Mouse (Mus musculus) forebrain, embryonic 15.5 days (tissue): Measurements from ENCODE around the gene Rundc3a. TPM values are rescaled to one million over a fixed set of nuclear protein-coding genes. Genes with fewer than 3 reads are reported as not detected.
A peak's percentile ranks its signal among the peaks of the same experiment; 100 is the strongest.
"Not testable (repeated sequence)": the region's sequence is repeated elsewhere in the genome, so short reads cannot be mapped to it uniquely, and the experiment has no call there.

ENCODE experiments used
- ATAC-seq: fragments of 200-750 bp; cut with Nextera tagmentation; replicated peaks from 2 replicates; pipeline ENCODE4 v1.8.0; 2017; ENCODE audit warnings: mild to moderate bottlenecking, moderate TSS enrichment, moderate library complexity
- H3K27ac ChIP-seq: fragments of 300-500 bp; sonication (generic); replicated peaks from 2 replicates; pipeline ENCODE4 v1.5.1; 2015; ENCODE audit warnings: mild to moderate bottlenecking, inconsistent platforms
- H3K27me3 ChIP-seq: fragments of 300-500 bp; sonication (generic); 2 replicates; pipeline ENCODE4 v1.6.1; 2015; ENCODE audit warnings: inconsistent platforms
- H3K36me3 ChIP-seq: fragments of 300-500 bp; sonication (generic); 2 replicates; pipeline ENCODE4 v1.6.1; 2015; ENCODE audit warnings: mild to moderate bottlenecking, inconsistent platforms
- H3K4me1 ChIP-seq: fragments of 300-500 bp; sonication (generic); 2 replicates; pipeline ENCODE4 v1.6.1; 2015; ENCODE audit warnings: inconsistent platforms
- H3K4me2 ChIP-seq: fragments of 300-500 bp; sonication (generic); replicated peaks from 2 replicates; pipeline ENCODE4 v1.6.1; 2015; ENCODE audit warnings: mild to moderate bottlenecking, inconsistent platforms
- H3K4me3 ChIP-seq: fragments of 300-500 bp; sonication (generic); 2 replicates; pipeline ENCODE4 v1.5.1; 2015; ENCODE audit warnings: mild to moderate bottlenecking, inconsistent platforms
- H3K9ac ChIP-seq: fragments of 300-500 bp; sonication (generic); replicated peaks from 2 replicates; pipeline ENCODE4 v1.6.1; 2015; ENCODE audit warnings: mild to moderate bottlenecking, inconsistent platforms
- H3K9me3 ChIP-seq: fragments of 300-500 bp; sonication (generic); 2 replicates; pipeline ENCODE4 v1.6.1; 2016; ENCODE audit warnings: inconsistent platforms
- WGBS: fragments of 180-500 bp; shearing (Covaris S2); methylation state at CpG from one replicate; pipeline ENCODE4 v1.1.7; 2015; ENCODE audit warnings: mixed read lengths; 5-methylcytosine and 5-hydroxymethylcytosine counted together
- polyA plus RNA-seq: library from polyadenylated mRNA; unstranded; fragments of >200 nt; fragmentation: Nextera tagmentation; extraction: Ambion mirVana; gene quantifications from 2 replicates; pipeline ENCODE4 v1.2.1, GENCODE M21; 2015

Gene Rundc3a
- polyA plus RNA-seq, 1 experiment from 2014 or later: 149 TPM

DNA sequence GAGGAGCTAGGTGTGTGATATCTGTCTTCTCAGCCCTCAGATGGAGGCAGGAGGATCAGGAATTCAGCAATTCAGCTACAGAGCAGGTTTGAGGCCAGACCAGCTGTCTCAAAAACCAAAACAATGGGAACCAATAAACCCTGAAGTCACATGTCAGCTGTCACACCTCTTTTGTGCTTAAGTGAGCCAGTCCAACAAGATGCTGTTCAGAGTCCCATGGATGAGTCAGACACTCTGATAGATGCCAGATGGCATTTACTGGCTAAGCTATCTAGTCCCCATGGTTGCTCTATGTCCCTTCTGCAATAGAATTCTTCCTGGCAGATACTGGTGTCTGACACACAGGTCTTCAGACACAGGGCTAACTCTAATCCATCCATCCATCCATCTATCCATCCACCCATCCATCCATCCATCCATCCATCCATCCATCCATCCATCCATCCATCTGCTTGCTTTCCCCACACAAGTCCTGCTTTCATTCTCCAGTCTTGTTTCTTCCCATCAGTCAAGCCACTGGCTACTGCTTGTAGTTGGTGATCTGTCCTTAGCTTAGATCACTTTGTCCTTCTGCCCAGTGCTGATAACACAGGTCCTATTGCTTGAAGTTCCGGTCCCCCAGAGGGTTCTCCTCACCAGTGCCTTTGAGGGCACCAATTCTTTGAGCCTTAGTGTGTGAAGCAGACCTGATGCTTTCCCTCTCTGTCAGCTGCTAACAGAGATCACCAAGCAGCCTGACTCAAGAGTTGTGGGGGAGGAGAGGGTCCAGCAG is 9.7 kb upstream of the Rundc3a start:
- WGBS: 88% methylated on average over 1 of the region's 1 CpGs
- no peak overlapping the region for H3K4me3 ChIP-seq
- no peaks in the 10 kb centered on the region for H3K4me1 ChIP-seq
- H3K4me2 ChIP-seq: no peak overlapping the region
- H3K27ac ChIP-seq: no peak overlapping the region
- no peak overlapping the region for H3K9ac ChIP-seq
- ATAC-seq: no peak
- H3K9me3 ChIP-seq: no peaks in the 10 kb centered on the region
- no peaks in the 10 kb centered on the region for H3K27me3 ChIP-seq
- H3K36me3 ChIP-seq: no peaks in the 10 kb centered on the region

- H3K27ac ChIP-seq: no peak overlapping the region
- ATAC-seq: no peak
- H3K4me1 ChIP-seq: no peaks in the 10 kb centered on the region
- H3K36me3 ChIP-seq: no peaks in the 10 kb centered on the region
- H3K9me3 ChIP-seq: no peaks in the 10 kb centered on the region
- H3K4me3 ChIP-seq: no peak overlapping the region
- no peaks in the 10 kb centered on the region for H3K27me3 ChIP-seq
- H3K9ac ChIP-seq: no peak overlapping the region
- no peak overlapping the region for H3K4me2 ChIP-seq
- WGBS: 63% methylated on average over 2 of the region's 2 CpGs
Measured at GRCm38 (mm10) chr11:102384418-102384817, 8.8 kb upstream of the Rundc3a start.

DNA sequence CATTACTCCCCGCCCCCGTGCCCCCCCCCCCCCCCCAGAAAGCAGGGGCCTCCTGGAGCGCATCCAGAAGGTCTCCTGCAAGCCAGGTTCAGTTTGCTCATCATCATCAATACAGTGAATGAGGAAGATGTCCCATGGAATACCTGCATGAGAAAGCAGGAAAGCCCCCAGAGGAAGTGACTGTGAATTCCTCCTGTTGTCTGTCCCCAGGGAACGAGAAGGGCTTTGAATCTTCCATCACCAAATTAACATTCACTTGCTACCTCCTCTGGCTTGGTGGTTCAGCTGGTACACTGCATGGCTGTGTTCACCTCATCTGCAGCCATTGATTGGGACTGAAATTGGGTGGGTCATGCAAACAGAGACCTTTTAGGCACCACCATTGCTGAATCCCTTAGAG is 8.1 kb upstream of the Rundc3a start:
- WGBS: 72% methylated on average over 4 of the region's 4 CpGs
- Histone ChIP-seq H3K27ac (no peak overlapping the region), H3K9me3 (no peaks in the 10 kb centered on the region), H3K27me3 (no peaks in the 10 kb centered on the region), H3K36me3 (no peaks in the 10 kb centered on the region), H3K4me2 (no peak overlapping the region), H3K4me3 (no peak overlapping the region), H3K9ac (no peak overlapping the region), H3K4me1 (no peaks in the 10 kb centered on the region)
- ATAC-seq: no peak

DNA sequence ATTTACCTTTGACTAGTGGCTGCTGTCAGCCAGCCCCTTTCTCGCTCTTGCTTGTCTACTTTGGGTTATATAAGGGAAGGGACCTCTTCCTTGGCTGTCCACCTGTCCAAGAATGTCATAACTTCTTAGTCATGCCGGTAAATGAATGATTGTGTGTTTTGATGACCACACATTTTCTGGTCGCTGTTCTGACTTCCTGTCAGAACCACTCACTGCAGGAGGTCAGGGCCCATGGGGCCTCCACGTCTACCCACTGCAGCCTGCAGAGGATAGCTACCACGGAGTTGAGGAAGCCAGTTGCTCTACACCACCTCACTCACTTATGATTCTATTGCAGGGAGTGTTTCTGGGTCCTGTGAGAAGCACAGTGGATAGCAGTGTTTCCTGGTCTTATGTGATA is 7.1 kb upstream of the Rundc3a start:
- Histone ChIP-seq H3K27me3 (no peaks in the 10 kb centered on the region), H3K9me3 (no peaks in the 10 kb centered on the region), H3K4me2 (no peak overlapping the region), H3K36me3 (no peaks in the 10 kb centered on the region), H3K9ac (no peak overlapping the region), H3K27ac (no peak overlapping the region), H3K4me1 (no peaks in the 10 kb centered on the region), H3K4me3 (no peak overlapping the region)
- 69% methylated on average over 5 of the region's 5 CpGs for WGBS
- no peak for ATAC-seq

DNA sequence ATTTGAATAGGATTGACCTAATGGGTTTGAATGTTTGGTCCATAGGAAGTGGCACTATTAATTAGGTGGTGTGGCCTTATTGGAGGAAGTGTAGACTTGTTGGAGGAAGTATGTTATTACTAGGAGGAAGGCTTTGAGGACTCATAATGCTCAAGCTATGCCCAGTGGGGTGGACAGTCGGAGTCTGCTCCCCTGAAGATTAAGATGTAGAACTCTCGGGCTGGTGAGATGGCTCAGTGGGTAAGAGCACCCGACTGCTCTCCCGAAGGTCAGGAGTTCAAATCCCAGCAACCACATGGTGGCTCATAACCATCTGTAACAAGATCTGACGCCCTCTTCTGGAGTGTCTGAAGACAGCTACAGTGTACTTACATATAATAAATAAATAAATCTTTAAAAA is 3.8 kb upstream of the Rundc3a start:
- WGBS: 91% methylated on average over 4 of the region's 5 CpGs
- H3K27me3 ChIP-seq, H3K36me3 ChIP-seq, H3K27ac ChIP-seq, H3K4me3 ChIP-seq, ATAC-seq, H3K9ac ChIP-seq, H3K9me3 ChIP-seq, H3K4me2 ChIP-seq: not testable (repeated sequence)
- H3K4me1 ChIP-seq: peaks cover 14% of the 10 kb centered on the region

DNA sequence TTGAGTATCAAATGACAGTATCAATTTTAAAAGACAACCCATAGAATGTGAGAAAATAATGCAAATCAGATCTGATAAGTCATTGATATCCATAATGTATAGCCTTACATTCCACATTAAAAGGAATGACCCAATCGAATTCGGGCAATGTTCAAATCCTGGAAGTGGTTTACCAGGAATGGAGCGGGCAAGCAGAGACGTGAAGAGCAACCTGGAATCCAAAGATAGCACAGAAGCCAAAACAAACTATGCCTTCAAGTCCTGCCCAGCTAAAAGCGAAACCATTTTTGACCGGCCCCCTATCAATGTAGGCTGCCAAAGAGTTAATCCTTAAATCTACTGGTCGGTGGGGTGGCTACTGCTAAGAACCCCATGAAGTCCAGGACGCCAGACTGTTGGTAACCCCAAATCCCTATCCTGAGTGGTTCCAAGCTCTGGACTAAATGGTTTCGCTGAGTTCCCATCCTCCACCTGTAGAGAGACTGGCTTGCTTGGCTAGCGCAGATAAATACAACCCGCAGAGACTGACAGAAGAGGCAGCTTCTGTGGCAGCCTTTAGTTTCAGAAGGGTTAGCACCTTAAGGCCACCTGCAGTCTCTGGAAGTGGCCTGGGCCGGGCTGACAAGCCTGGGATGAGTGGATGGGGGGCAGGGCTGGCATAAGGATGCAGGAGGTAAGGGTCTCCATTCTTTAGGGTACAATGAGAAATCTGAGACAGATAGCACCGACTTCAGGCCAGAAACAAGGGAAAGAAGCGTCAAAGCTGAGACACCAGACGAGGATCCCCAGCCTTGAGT is 564 bp upstream of the Rundc3a start:
- 20% methylated on average over 15 of the region's 15 CpGs for WGBS
- Histone ChIP-seq H3K4me3 (peak overlapping the region; percentile 86), H3K4me2 (peak overlapping the region; percentile 69), H3K36me3 (no peaks in the 10 kb centered on the region), H3K9ac (peak overlapping the region; percentile 94), H3K9me3 (no peaks in the 10 kb centered on the region), H3K4me1 (peaks cover 46% of the 10 kb centered on the region), H3K27me3 (no peaks in the 10 kb centered on the region), H3K27ac (peak overlapping the region; percentile 95)
- ATAC-seq: peak; percentile 68

GRCm38 (mm10) chr11:102393719-102394420 is 667 bp downstream of the Rundc3a start:
- Histone ChIP-seq H3K4me3 (peak overlapping the region; percentile 86), H3K4me1 (peaks cover 58% of the 10 kb centered on the region), H3K36me3 (peaks cover 8% of the 10 kb centered on the region), H3K27ac (peak overlapping the region; percentile 95), H3K9me3 (no peaks in the 10 kb centered on the region), H3K9ac (peak overlapping the region; percentile 94), H3K4me2 (peak overlapping the region; percentile 69), H3K27me3 (no peaks in the 10 kb centered on the region)
- ATAC-seq: peak; percentile 60
- 4% methylated on average over 17 of the region's 17 CpGs for WGBS

DNA sequence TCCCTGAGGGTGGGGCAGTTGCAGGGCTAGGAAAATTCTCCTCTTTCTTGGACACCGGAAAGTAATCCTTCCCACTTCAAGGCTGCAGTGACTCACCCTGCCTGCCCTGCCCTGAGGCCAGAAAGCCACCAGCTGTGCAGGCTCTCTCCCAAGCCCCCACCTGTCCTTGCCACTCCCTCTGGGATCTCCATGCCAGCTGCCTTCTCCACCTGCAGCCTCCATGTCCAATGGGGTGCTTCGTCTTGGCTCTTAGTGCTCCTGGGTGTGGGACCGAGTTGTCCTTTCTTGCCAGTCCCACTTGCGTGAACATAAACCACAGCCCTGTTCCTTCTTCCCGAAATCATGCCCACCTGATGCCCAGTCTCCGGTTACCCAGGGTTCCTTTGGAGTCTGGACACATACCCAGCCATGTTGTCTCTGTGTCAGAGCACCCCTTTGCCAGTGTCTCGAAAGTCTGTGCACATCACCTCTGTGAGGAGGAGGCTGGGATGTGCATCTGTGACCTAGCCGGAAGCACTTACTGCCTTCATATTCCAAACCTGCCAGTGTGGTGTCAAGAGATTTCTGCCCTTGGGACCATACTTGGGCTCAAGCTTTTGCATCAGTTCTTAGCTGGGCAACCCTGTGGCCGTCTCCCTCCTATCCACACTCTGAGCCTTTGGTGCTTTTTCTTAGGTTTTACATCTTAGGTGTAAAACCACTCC is 1.4 kb downstream of the Rundc3a start:
- Histone ChIP-seq H3K36me3 (peaks cover 15% of the 10 kb centered on the region), H3K4me2 (peak overlapping the region; percentile 69), H3K9me3 (no peaks in the 10 kb centered on the region), H3K27ac (peak overlapping the region; percentile 95), H3K4me1 (peaks cover 61% of the 10 kb centered on the region), H3K4me3 (peak overlapping the region; percentile 86), H3K9ac (peak overlapping the region; percentile 94), H3K27me3 (0 out of 2 replicates have a peak, but pooled peaks cover 3% of the 10 kb centered on the region)
- WGBS: 68% methylated on average over 9 of the region's 9 CpGs
- no peak for ATAC-seq

GRCm38 (mm10) chr11:102395250-102395649 is 2.0 kb downstream of the Rundc3a start:
- H3K4me2 ChIP-seq: peak overlapping the region; percentile 69
- peak overlapping the region; percentile 94 for H3K9ac ChIP-seq
- H3K27ac ChIP-seq: peak overlapping the region; percentile 95
- no peak for ATAC-seq
- H3K36me3 ChIP-seq: peaks cover 21% of the 10 kb centered on the region
- H3K4me3 ChIP-seq: peak overlapping the region; percentile 86
- 0 out of 2 replicates have a peak, but pooled peaks cover 6% of the 10 kb centered on the region for H3K27me3 ChIP-seq
- WGBS: under 1% methylated on average over 5 of the region's 5 CpGs
- no peaks in the 10 kb centered on the region for H3K9me3 ChIP-seq
- peaks cover 66% of the 10 kb centered on the region for H3K4me1 ChIP-seq

DNA sequence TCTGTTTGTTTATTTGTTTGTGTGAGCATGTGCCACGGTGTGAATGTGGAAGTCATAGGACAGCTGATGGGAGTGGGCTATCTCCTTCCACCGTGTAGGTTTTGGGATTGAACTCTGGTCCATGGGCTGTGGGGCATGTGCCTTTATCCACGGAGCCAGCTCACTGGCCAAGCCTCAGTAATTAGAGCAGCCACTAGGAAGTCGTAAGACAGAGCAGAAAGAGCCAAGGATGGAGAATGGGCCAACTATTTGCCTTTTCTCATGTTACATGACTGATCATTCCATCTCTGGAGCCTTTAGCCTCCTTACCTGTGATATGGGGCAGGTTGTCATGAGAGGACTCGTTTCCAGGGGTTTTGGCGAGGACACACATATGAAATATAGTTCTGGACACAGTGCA is 3.1 kb downstream of the Rundc3a start:
- 63% methylated on average over 6 of the region's 6 CpGs for WGBS
- H3K9ac ChIP-seq: no peak overlapping the region

DNA sequence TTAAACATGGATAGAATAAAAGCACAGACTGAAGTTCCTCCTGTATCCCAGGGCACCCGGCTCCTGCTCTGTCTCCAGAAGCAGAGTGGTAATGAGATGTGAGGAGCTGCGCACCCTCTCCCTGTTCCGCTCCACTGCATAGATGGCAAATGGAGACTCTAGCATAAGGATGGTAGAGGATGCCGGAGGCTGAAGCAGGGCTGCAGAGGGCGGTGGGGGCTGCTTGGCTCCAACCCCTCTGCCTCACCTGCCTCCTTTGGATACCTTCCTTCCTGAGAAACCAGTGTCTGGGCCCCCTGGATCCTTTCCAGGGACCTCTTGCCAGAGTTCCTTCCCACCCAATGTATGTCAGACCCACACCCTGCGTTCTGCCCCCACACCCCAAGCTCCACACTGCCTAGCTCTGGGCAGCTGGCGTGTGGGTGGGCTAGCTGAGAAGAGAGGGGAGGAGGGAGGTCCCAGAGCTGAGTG is 3.5 kb downstream of the Rundc3a start:
- no peak overlapping the region for H3K27ac ChIP-seq
- peak overlapping the region; percentile 69; the same call in 1 of the 2 replicates for H3K4me2 ChIP-seq
- 75% methylated on average over 7 of the region's 7 CpGs for WGBS
- ATAC-seq: no peak
- 0 out of 2 replicates have a peak overlapping the region, but pooled peaks have one; percentile 4 for H3K4me3 ChIP-seq
- H3K4me1 ChIP-seq: peaks cover 66% of the 10 kb centered on the region
- H3K36me3 ChIP-seq: peaks cover 35% of the 10 kb centered on the region
- H3K27me3 ChIP-seq: 0 out of 2 replicates have a peak, but pooled peaks cover 6% of the 10 kb centered on the region
- H3K9ac ChIP-seq: no peak overlapping the region; the same call in 1 of the 2 replicates
- H3K9me3 ChIP-seq: no peaks in the 10 kb centered on the region

More for the DNA sequence above, 3.1 kb downstream of the Rundc3a start:
- Histone ChIP-seq H3K9me3 (no peaks in the 10 kb centered on the region), H3K36me3 (peaks cover 31% of the 10 kb centered on the region), H3K27me3 (0 out of 2 replicates have a peak, but pooled peaks cover 6% of the 10 kb centered on the region), H3K4me2 (peak overlapping the region; percentile 69), H3K27ac (no peak overlapping the region), H3K4me1 (peaks cover 66% of the 10 kb centered on the region), H3K4me3 (0 out of 2 replicates have a peak overlapping the region, but pooled peaks have one; percentile 86)
- ATAC-seq: no peak
